Mouse (Mus musculus) megakaryocyte, embryonic 14.5 days (primary cell): ENCODE measurements around the gene Xpnpep1.

ENCODE experiments used
- FLI1 ChIP-seq: IDR thresholded peaks from 2 replicates; pipeline ENCODE4 v1.6.1; 2012; ENCODE audit warnings: low read length, inconsistent platforms, mixed read lengths
- GATA1 ChIP-seq: IDR thresholded peaks from 3 replicates; pipeline ENCODE4 v1.6.1; 2012; ENCODE audit warnings: mixed read lengths, low read length, inconsistent platforms, borderline replicate concordance

- TF ChIP-seq GATA1 (no peak), FLI1 (no peak)
Observed at GRCm38 (mm10) chr19:53078271-53079085, 38.5 kb upstream of the Xpnpep1 start.
